Mouse (Mus musculus) ovary, postnatal 36 days (tissue): ENCODE measurements around the gene Cox15.

Experiments
- DNase-seq: peaks from one replicate; pipeline ENCODE4 v3.0.0; 2022; ENCODE audit warnings: low spot score, mixed read lengths

Gene Cox15

DNA sequence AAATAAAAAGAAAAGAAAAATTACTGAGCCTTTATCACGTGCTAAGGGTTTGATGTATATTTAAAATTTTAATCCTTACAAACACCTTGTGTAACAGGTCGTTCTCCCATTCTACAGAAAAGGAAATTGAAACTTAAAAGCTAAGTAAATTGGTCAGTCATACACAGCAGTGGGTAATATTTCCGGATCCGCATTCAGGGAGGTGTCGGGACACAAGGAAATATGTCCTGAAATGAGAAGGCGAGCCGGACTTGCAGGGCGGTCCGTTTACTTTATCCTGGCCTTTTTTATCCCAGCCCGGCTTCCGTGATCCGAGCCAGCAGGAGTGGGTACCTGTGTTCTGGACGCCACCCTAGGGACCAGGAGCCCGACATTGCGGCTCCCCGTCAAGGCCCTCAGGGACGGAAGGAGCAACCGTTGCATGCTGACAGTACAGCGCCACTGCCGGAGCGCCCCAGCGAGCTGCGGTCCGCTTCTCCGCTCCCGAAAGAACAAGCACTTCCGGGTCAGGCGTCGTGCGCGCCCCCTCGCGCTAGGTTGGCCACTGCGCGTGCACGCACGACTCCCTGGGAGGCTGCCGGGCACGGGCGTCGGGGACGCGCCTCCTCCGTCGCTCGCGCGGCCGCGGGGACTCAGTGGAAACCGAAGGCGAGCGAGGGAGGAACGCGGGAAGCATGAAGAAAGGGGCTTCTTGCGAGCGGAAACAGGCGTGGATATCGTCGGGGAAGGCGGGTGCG, at the start of gene Cox15, which contains the start of gene Cutc:
Gene Cox15, minus strand, starts transcription at position 512 of the 737 bp plus-strand sequence.
Gene Cutc, plus strand, starts transcription at position 508 of the 737 bp plus-strand sequence.
- DNase-seq = peak; percentile 97

DNA sequence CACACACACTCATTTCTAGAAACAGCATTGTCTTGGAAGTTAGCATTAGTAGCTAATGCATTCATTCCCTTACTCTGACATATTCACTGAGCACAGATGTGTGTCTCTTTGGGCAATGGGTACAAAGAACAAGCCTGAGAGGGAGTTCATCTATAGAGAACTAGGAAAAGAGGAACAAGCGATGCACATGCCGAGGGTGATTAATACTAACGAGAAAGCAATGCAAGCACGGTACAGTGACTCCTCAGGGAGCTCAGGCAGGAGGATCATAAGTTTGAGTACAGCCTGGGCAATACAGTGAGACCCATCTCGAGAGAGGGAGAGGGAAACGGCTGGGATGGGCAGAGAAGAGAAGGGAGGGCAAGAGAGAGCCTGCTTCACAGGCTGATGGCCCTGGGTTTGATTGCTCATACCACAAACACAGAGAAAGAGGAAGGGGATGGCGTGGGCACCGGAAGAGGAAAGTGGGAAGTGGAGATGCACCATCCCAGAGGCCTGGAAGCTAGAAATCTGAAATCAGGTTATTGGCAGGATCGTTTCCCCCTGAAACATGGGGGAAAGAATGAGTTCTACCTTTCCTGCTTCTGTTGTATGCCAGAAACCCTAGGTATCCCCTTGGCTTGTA, 48.7 kb upstream of the Cox15 start:
- no peak for DNase-seq

GRCm38 (mm10) chr19:43797216-43797615, 44.4 kb upstream of the Cox15 start:
- DNase-seq = peak; percentile 8

DNA sequence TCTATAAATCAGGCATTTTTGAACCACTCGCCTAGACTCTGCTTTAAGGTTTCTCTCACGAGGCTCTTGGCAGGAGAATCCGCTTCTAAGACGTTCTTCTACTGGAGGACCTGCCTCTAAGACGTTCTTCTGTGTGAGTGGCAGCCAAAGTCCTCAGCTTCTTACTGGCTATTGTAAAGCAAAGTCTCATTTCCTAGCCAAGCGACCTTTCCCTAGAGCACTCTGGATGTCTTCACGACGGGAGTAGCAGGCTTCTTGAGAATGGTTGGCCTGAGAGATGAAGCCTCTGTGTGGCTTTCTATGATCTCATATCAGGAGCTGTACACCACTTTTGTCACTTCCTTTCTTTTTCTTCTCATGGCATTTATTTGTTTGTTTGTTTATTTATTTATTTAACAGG, 42.7 kb upstream of the Cox15 start:
- DNase-seq = no peak

DNA sequence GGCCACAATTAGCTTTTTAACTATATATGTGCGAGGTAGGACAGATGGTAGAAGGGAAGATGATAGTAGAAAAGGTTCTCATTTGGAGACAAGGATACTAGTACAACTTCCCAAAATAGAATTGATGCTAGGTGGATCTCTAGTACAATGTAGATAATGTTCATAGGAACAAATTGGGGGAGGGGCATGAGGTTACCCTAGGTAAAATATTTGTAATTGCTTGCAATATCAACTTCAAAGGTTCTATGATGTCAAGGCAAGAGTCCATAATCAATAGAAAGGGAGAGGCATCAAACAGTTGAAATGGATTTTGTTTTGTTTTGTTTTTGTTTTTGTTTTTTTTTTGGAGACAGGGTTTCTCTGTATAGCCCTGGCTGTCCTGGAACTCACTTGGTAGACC, 41.2 kb upstream of the Cox15 start:
- no peak for DNase-seq

- no peak for DNase-seq
Observed at GRCm38 (mm10) chr19:43792537-43792936, 39.7 kb upstream of the Cox15 start.

GRCm38 (mm10) chr19:43789817-43790216, 37.0 kb upstream of the Cox15 start:
- no peak for DNase-seq

DNA sequence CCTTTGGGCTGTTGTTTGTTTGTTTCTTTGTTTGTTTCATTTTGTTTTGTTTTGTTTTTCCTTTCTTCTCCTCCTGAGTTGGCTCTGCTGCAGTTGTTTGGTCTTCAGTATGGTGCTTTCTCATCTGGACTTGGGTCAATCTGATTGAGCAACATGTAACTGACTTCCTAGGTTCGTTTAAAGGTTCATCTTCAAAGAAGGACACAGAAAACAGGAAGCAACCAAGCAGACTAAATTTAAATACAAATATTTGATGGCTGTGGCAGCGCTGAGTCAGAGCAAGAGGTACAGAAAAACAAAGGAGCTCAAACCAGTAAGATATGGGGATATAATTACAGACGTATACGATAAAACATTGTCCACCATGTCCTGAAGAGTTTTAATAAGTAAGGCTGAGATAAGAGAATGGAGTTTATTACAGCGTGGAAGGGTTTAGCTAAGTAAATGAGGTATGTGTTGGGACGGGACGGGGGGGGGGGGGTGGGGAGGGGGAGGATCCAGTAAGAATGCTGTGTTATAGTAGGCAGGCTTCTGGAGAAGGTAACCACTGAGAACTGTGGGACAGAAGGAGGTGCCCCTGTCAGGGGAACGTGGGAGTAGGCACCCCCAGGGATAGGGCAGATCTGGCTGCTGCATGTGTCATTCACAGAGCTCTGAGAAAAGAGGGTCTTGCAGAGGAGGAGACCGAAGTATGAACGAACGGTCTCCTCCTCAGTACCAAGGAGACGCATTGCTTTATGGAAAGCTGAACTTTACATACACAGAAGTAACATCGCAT, 33.6 kb upstream of the Cox15 start:
- DNase-seq = no peak

DNA sequence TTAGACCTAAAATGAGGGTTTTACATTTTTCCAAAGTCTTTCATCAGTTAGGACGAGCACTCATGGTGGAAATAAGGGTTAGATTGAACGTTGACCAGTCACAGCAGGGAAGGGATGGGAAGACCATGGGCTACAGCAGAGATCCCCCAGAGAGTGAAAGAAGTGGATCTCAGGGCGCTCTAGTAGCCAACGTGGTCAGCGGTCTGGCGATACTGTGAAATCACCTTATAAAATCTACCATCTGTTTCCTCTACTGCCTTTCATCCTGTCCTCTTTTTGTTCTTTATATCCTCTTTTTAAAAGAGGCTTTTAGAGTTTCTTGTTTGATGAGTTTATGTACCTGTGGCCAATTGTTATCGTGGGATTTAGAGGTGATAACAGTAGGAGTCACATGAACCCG, 32.0 kb upstream of the Cox15 start:
- DNase-seq = no peak

DNA sequence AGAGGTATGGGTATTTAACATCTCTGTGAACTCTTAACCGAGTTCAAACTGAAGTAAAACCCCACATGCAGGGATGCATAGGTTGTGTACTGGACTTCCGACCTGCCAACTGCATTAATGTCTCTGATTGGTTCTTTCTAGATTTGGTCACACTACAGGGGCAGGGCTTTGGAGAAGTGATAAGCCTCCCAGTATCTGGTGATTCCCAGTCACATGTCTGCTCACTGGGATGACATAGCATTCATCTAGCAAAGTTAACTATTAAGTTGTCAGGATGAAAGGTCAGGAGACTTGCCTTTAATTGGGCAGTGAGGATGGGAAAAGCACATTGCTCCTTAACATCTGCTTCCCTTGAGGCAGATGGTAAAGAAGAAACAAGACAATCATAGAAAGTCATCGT, 29.2 kb upstream of the Cox15 start, which contains the start of gene Abcc2:
Gene Abcc2, plus strand, starts transcription at position 213 of the 400 bp plus-strand sequence.
- DNase-seq = no peak

- no peak for DNase-seq
Observed at GRCm38 (mm10) chr19:43780391-43780790, 27.6 kb upstream of the Cox15 start.

GRCm38 (mm10) chr19:43777308-43777707, 24.5 kb upstream of the Cox15 start:
- DNase-seq = no peak

- no peak for DNase-seq
Observed at GRCm38 (mm10) chr19:43776561-43776960, 23.8 kb upstream of the Cox15 start.

DNA sequence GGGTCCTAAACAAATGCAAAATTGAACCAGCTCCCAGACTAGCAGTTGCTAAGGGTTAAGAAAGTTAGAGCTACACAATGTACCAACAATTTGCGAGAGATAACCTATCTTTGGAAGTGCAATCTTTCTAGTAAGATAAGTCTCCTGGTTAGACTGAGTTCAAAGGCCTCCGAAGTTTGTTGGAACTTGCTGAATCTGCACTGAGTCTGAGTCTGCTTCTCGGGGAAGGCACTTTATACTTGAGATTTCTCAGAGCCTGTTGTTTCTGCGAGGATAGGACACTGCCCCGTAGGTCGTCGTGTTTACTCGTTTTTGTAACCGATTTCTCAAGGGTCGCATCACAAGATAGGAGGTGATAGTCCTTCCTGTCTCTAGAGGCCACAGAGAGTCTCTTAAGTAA, 22.6 kb upstream of the Cox15 start:
- no peak for DNase-seq

DNA sequence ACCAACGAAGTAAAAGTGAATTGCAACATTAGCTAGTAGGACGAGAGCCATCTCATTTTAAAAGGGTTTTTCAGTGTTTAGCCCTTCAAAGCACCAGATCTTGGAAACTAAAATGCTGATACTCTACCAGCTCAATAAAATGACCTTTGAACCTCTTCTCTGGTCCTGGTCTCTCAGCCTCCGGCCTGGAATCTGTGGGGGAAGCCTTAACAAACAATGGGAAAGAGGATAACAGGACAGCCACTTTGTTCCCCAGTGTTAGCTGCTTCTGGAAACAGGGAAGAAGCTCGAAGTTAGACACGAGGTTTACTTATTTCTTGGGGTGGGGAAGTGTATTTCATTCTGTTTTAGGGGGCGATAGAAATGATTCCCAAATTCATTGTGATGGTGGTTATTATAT, 19.5 kb upstream of the Cox15 start:
- DNase-seq = no peak

GRCm38 (mm10) chr19:43771499-43771969, 18.7 kb upstream of the Cox15 start:
- DNase-seq = no peak

- DNase-seq = no peak
Observed at GRCm38 (mm10) chr19:43770584-43770983, 17.8 kb upstream of the Cox15 start.

DNA sequence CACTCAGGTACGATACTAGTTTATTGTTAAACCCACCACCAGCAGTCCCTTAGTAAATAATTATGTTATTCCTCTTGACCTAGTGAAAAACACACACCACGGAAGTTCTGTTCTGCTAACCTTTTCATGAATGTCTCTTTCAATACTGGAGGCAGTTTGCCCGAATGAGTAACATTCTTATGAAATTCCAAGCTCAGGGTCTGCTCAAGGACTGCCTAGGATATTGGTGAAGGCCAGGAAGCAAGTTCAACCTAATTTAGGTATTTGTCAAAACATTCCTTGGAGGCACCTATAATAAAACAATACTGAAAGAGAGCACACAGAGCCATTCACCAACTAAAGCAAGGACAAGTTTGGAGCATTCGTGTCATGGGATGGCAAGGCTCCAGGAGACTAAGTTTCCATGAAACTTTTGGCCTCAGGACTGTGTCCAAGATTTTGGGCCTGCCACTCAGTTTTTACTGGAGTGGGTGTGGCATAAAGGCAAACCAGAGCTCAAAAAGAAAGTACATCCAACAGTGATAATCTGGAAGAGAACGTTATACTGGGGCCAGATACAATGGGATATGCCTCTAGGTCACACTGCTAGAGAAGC, 16.7 kb upstream of the Cox15 start:
- no peak for DNase-seq

DNA sequence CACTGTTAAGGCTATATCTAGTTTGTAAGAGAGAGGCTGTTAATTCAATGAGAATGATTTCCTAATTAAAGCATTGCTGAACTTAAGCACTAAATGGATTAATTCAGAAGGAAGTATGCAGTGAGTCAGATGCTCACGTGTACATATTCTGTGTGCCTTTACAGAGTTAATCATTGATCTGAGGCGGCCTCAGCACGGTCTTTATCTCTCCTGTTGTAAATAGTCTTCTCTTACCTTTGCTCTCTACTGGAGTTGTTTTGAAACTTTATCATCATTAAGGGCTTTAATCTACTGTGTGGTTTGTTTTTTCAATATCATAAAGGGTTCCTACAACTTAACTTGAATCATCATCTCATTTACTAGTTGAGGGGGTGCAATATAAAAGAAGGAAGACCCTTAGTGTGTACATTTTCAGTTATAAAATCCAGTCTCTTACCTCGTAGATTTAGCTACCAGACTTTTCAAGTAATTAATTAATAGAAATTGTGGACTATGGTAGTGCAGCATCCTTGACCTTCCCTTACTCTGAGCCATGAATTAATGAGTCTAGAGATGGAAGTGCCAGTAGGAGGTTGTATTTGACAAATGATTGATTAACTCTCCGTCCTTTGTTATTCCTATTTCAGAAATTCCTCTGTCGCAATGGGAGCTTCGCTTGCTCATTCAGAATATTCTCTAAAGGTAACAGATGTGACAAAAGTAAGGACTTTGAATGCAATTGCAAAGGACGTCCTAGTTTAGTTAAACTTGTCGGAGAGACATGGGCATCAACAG, 14.9 kb upstream of the Cox15 start:
- no peak for DNase-seq

GRCm38 (mm10) chr19:43766451-43766850, 13.7 kb upstream of the Cox15 start:
- DNase-seq = no peak

DNA sequence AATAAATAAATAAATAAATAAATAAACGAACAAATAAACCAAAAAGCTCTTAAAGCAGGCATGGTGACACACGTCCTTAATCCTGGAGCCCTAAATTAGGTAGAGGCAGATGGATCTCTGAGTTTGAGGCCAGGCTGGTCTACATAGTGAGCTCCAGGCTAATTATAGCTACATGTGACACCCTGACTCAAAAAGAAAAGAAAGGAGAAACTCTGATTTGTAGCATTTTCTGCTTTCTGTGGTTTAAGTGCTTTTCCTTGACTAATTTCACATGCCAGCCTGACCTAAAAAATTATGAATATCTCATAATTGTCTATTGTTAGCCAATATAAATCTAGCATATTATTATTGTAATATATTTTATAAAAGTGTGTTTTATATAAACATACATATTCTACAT, 9.6 kb upstream of the Cox15 start:
- no peak for DNase-seq
